ENCODE assay signal across 8 mouse cellular contexts in genomic region chr2:122467351-122468013, GRCm38 (mm10). TPM values are rescaled to one million over a fixed set of nuclear protein-coding genes. Genes with fewer than 3 reads are reported as not detected.
A peak's percentile ranks its signal among the peaks of the same experiment; 100 is the strongest.
DNase-seq lines count a peak whose midpoint lies in the region; ATAC-seq and TF ChIP-seq lines count a peak whose summit lies in the region.

No protein-coding gene starts in this region.

- peak; percentile 100 for ATAC-seq in hindbrain, embryonic 11.5 days (ENCODE audit: low FRiP score)
- ATAC-seq in lung, embryonic 16.5 days (ENCODE audit: low read depth), result peak; percentile 100

- peak overlapping the region; percentile 54; the same call in 1 of the 2 replicates for H3K9ac ChIP-seq in hindbrain, embryonic 11.5 days (ENCODE audit: low read depth, low read length)
- peak overlapping the region; percentile 66 for H3K9ac ChIP-seq in lung, embryonic 16.5 days (ENCODE audit: low read length)

- 1% methylated on average over 44 of the region's 46 CpGs for WGBS in hindbrain, embryonic 11.5 days
- WGBS in lung, embryonic 16.5 days, result 1% methylated on average over 46 of the region's 46 CpGs
- under 1% methylated on average over 46 of the region's 46 CpGs for WGBS in thymus, adult 2 months

- H3K27me3 ChIP-seq in hindbrain, embryonic 11.5 days (ENCODE audit: control insufficient read depth, insufficient read depth, low read length), result no peaks in the 10 kb centered on the region
- no peaks in the 10 kb centered on the region for H3K27me3 ChIP-seq in lung, embryonic 16.5 days (ENCODE audit: control insufficient read depth, insufficient read depth, low read depth, low read length)
- H3K27me3 ChIP-seq in thymus, adult 2 months (ENCODE audit: control insufficient read depth, insufficient read depth, low read length), result no peaks in the 10 kb centered on the region

- H3K27ac ChIP-seq in hindbrain, embryonic 11.5 days (ENCODE audit: low read depth, low read length), result no peak overlapping the region
- no peak overlapping the region for H3K27ac ChIP-seq in lung, embryonic 16.5 days (ENCODE audit: low read length)
- H3K27ac ChIP-seq in thymus, adult 2 months (ENCODE audit: control insufficient read depth, insufficient read depth, low read length), result peak overlapping the region; percentile 72

- H3K4me3 ChIP-seq in hindbrain, embryonic 11.5 days (ENCODE audit: low read depth, low read length), result peak overlapping the region; percentile 50
- peak overlapping the region; percentile 57 for H3K4me3 ChIP-seq in lung, embryonic 16.5 days (ENCODE audit: low read length)
- H3K4me3 ChIP-seq in thymus, adult 2 months (ENCODE audit: control insufficient read depth, insufficient read depth, low read length), result peak overlapping the region; percentile 59

- no peaks in the 10 kb centered on the region for H3K9me3 ChIP-seq in hindbrain, embryonic 11.5 days (ENCODE audit: control insufficient read depth, low read length)
- no peaks in the 10 kb centered on the region for H3K9me3 ChIP-seq in lung, embryonic 16.5 days (ENCODE audit: control insufficient read depth, low read length)

- peak overlapping the region; percentile 87 for H3K4me2 ChIP-seq in hindbrain, embryonic 11.5 days (replicated peaks; ENCODE audit: low read depth, low read length)
- peak overlapping the region; percentile 94 for H3K4me2 ChIP-seq in lung, embryonic 16.5 days (ENCODE audit: low read depth, low read length)

- TF ChIP-seq POLR2A in thymus, adult 2 months (IDR thresholded peaks at IDR 0.05; ENCODE audit: control insufficient read depth, extremely low read depth, insufficient read depth, low read length, poor library complexity), result peak; percentile 38; the same call in 1 of the 2 replicates

- H3K36me3 ChIP-seq in hindbrain, embryonic 11.5 days (ENCODE audit: control insufficient read depth, insufficient read depth, low read length), result no peaks in the 10 kb centered on the region
- H3K36me3 ChIP-seq in lung, embryonic 16.5 days (ENCODE audit: control insufficient read depth, insufficient read depth, low read length), result no peaks in the 10 kb centered on the region
- H3K36me3 ChIP-seq in thymus, adult 2 months (ENCODE audit: control insufficient read depth, insufficient read depth, low read length), result no peaks in the 10 kb centered on the region

- peak; percentile 97 for TF ChIP-seq CTCF in thymus, adult 2 months (IDR thresholded peaks at IDR 0.05; ENCODE audit: borderline replicate concordance, control insufficient read depth, extremely low read depth, insufficient read depth, low read length, poor library complexity)

- no peaks in the 10 kb centered on the region for H3K4me1 ChIP-seq in hindbrain, embryonic 11.5 days (replicated peaks; ENCODE audit: control insufficient read depth, insufficient read depth, low read length)
- H3K4me1 ChIP-seq in lung, embryonic 16.5 days (replicated peaks; ENCODE audit: control insufficient read depth, insufficient read depth, low read length), result no peaks in the 10 kb centered on the region
- H3K4me1 ChIP-seq in thymus, adult 2 months (replicated peaks; ENCODE audit: control insufficient read depth, insufficient read depth, low read length), result peaks cover 14% of the 10 kb centered on the region

- peak; percentile 52 for DNase-seq in NIH3T3 (ENCODE audit: low read depth)
- peak; percentile 95 to 97 for DNase-seq in cerebellum, postnatal 10 days
- DNase-seq in frontal cortex, postnatal 10 days (ENCODE audit: low spot score in 2 of 2), result peak; percentile 79 to 86
- DNase-seq in hindbrain, embryonic 11.5 days (ENCODE audit: low spot score), result peak; percentile 96
- peak; percentile 93 for DNase-seq in layer of hippocampus, adult 9-11 months
- DNase-seq in ovary, adult 18-20 months (ENCODE audit: low spot score), result peak; percentile 92
- DNase-seq in thymus, adult 2 months, result peak; percentile 91

RNA-seq across cellular contexts. Expression of gene Gm14085, which starts 17.3 kb away (rescaled TPM):
- not detected in 2 replicates for polyA plus RNA-seq in hindbrain, embryonic 11.5 days (2014; fragmentation: Nextera tagmentation; extraction: Ambion mirVana)
- polyA plus RNA-seq in lung, embryonic 16.5 days (2015; fragmentation: Nextera tagmentation; extraction: Ambion mirVana), result not detected in 2 replicates
- polyA plus RNA-seq in thymus, adult 2 months (2012; rRNA removed), result 4.7 and 4.8 TPM in 2 replicates

RNA-seq across cellular contexts. Expression of gene Slc28a2, which starts 41.2 kb away (rescaled TPM):
- polyA plus RNA-seq in hindbrain, embryonic 11.5 days (2014; fragmentation: Nextera tagmentation; extraction: Ambion mirVana), result 0.07 TPM in 1 of 2 replicates, not detected in the other
- 0.14 and 0.24 TPM in 2 replicates for polyA plus RNA-seq in lung, embryonic 16.5 days (2015; fragmentation: Nextera tagmentation; extraction: Ambion mirVana)
- 22.9 and 28.7 TPM in 2 replicates for polyA plus RNA-seq in thymus, adult 2 months (2012; rRNA removed)

Comparison
In these comparisons a context has a peak if more than half of its experiments do, and no peak if none do; other contexts are left out.
1. RNA of gene Slc28a2, which starts 41.2 kb away (polyA plus RNA-seq): 22.9 to 28.7 TPM in thymus, adult 2 months; 0.14 to 0.24 TPM in lung, embryonic 16.5 days and 0.07 TPM in hindbrain, embryonic 11.5 days; every median in the first group is over 10 times any median in the second.
2. Peak in every context shown above with its lines, with median percentiles within 50 percentile points of each other: DNase-seq and H3K4me3 ChIP-seq.